Mouse (Mus musculus) heart, postnatal 0 days (tissue): ENCODE measurements at regions not wholly inside any gene's neighbourhood (a gene's known extent, or its start where the extent isn't known, plus 50 kb on each side); places are given as distances from the start of the nearest gene placed in this dataset.

Experiments
- CTCF ChIP-seq: IDR thresholded peaks from 2 replicates; pipeline ENCODE4 v1.5.1; 2016; ENCODE audit warnings: antibody characterized with exemption, control low read depth, low read depth
- EP300 ChIP-seq: IDR thresholded peaks from 2 replicates; pipeline ENCODE4 v1.6.1; 2016; ENCODE audit warnings: antibody characterized with exemption, low read depth

DNA sequence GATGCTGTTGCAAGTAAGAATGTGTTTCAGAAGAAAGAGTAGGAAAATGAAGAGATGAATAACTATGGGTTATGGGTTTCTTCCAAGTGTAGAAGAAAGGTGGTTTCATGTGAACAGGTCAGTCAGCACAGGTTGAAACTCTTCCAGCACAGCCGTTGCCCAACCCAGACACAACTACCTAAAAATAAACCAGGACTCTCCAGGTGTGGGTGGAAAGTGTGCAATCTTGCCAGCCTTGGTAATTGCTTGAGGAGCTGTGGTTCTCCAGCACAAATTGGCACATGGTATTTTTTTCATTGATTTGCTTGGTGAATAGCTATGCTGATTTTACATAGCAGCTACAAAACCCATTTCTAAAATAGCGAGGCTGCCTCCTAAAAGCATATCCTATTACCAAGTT, 116.6 kb downstream of the Cartpt start:
- no peak for TF ChIP-seq EP300
- no peak for TF ChIP-seq CTCF
